Mouse (Mus musculus) mouse embryonic stem cell (cell line): Measurements from ENCODE around the gene H2-Q7.

ENCODE experiments used
- in situ Hi-C, 2 experiments: fragments of 300-500 bp; cut with MboI; formaldehyde crosslinking; loops; 1 replicate in 1 of 2; 3 replicates in 1 of 2; pipeline ENCODE4 v1.14.3; 2019 to 2020; ENCODE audit warnings: low sequenced_read_pairs in 2 of 2, low pct_unique_long_range_greater_than_20kb in 1 of 2, mixed read lengths in 1 of 2; ENCODE audit not compliant: unreplicated experiment in 1 of 2

H2-Q7 gene

GRCm38 (mm10) chr17:35486726-35487125 lies 47.8 kb downstream of the H2-Q7 start:
- in situ Hi-C loops, result no loop called here

GRCm38 (mm10) chr17:35488041-35488440 lies 49.1 kb downstream of the H2-Q7 start:
- in situ Hi-C loops, result no loop called here

DNA sequence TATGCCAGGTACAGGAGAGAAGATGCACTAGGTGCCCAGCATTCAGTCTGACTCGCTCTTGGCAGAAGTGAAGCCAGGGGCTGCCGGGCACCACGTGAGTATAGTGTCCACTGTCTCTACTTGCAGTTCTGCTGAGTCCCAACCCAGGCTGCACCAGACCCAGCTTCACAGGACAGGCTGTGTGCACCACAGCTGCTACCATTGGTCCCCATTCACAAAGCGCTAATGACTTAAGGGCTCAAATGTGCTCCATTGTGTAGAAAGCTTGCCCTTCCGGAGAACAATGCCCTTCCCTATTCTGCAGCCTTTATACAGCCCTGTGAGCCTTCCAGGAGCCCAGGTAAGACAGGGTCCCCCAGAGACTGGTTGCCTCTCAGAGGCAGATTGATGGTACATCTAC lies 51.4 kb downstream of the H2-Q7 start:
- in situ Hi-C loops, result no loop called here
